Mouse (Mus musculus): ENCODE results near the gene Ajm1.

DNA sequence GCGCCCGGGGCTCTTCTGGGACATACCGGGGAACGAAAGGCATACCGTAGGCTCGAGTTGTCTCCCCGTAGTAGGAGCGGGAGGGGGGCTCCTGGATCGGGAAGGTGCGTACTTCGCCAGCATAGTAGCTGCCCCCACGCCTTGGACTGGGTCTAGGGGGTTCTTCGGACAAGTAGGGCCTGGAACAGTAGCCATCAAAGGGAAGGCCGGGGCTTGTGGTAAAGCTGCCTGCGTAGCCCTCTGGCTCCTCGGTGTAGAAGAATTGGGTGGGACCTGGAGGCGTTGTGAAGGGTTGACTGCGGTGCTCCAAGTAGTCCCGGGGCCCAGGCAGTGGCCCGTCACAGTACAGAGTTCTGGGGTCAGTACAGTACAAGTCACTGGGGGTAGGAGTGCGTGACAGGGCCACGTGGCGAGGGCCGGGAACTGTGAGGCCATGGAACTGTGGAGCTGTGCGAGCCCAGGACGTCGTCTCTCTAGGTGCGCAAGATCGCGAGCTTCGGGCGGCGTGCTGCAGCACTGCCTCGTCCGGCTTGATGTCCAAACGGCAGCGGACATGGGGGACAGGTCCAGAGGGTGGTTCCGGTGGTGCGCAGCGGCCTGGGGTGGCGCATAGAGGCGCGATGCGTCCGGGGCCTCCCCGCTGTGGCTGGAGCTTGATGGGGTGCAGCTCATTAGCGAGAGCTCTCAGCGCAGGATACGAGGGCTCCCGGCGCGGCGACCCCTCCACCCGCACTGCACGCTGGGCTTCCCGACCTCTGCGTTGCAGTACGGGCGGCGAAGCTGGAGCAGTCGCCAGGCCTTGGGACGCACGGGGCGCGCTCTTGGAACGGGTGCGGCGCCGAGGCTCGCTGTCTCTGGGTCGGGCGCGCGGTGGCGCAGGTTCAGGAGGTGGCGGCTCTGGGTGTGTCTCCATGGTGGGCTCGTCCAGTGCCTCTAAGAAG, 2.5 kb downstream of the Ajm1 start:
- no peak for TF ChIP-seq CTCF (IDR thresholded peaks at IDR 0.05; ENCODE audit: low read depth, low read length)
- no peak for TF ChIP-seq POLR2AphosphoS5 (IDR thresholded peaks at IDR 0.05; ENCODE audit: insufficient replicate concordance, low read depth, low read length)
- TF ChIP-seq GATA1 (IDR thresholded peaks at IDR 0.05; ENCODE audit: borderline replicate concordance, low read length), result no peak
- no peak for TF ChIP-seq GATA2 (IDR thresholded peaks at IDR 0.05; ENCODE audit: borderline replicate concordance, low read depth, low read length)
- no peak for TF ChIP-seq TAL1 (conservative IDR thresholded peaks at IDR 0.05; ENCODE audit: low read depth, low read length)

Data from G1E (cell line).